Mouse (Mus musculus): ENCODE measurements around the gene Ccnyl1. TPM values are rescaled to one million over a fixed set of nuclear protein-coding genes. Genes with fewer than 3 reads are reported as not detected.

The Ccnyl1 gene
- polyA plus RNA-seq, 1 experiment from 2014 or later = 2.3 TPM

DNA sequence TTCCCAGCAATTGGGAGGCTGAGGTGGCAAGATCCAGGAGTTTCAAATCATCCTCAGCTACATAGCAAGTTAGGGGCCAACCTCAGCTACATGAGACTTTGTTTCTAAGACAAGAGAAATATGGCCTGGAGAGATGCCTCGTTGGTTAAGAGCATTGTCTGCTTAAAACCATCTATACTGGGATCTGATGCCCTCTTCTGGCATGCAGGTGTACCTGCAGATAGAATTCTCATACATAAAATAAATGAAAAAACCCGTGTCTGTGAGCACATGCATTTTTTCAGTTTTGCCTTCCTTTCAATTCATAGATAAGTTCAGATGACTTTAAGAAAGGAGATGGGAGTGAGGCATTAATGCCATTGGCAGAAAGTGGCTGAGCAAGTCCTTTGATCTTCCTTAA is 19.6 kb downstream of the Ccnyl1 start:
- Histone ChIP-seq H3K27me3 (replicated peaks) (no peaks in the 10 kb centered on the region), H3K9me3 (replicated peaks) (no peaks in the 10 kb centered on the region), H3K4me1 (peaks cover 19% of the 10 kb centered on the region), H3K4me2 (no peak overlapping the region), H3K9ac (no peak overlapping the region), H3K36me3 (peaks cover 12% of the 10 kb centered on the region), H3K4me3 (no peak overlapping the region), H3K27ac (no peak overlapping the region)
- WGBS (ENCODE audit: insufficient replicate concordance) = 13% methylated on average over 2 of the region's 2 CpGs
- ATAC-seq = no peak

GRCm38 (mm10) chr1:64712006-64712760 is 21.9 kb downstream of the Ccnyl1 start:
- Histone ChIP-seq H3K27ac (no peak overlapping the region), H3K4me1 (peaks cover 15% of the 10 kb centered on the region), H3K4me2 (no peak overlapping the region), H3K27me3 (replicated peaks) (no peaks in the 10 kb centered on the region), H3K9ac (no peak overlapping the region), H3K9me3 (replicated peaks) (no peaks in the 10 kb centered on the region), H3K4me3 (no peak overlapping the region), H3K36me3 (peaks cover 10% of the 10 kb centered on the region; the same call in 1 of the 2 replicates)
- ATAC-seq = no peak
- 81% methylated on average over 14 of the region's 14 CpGs for WGBS (ENCODE audit: insufficient replicate concordance)

GRCm38 (mm10) chr1:64715458-64715857 is 25.2 kb downstream of the Ccnyl1 start:
- H3K4me2 ChIP-seq = peak overlapping the region; percentile 11; the same call in 1 of the 2 replicates
- peaks cover 14% of the 10 kb centered on the region for H3K4me1 ChIP-seq
- no peak overlapping the region for H3K4me3 ChIP-seq
- WGBS (ENCODE audit: insufficient replicate concordance) = 57% methylated on average over 2 of the region's 2 CpGs
- no peaks in the 10 kb centered on the region for H3K27me3 ChIP-seq (replicated peaks)
- no peaks in the 10 kb centered on the region for H3K9me3 ChIP-seq (replicated peaks)
- no peak overlapping the region for H3K9ac ChIP-seq
- peak; percentile 75; the same call in 1 of the 2 replicates for ATAC-seq
- peak overlapping the region; percentile 22; the same call in 1 of the 2 replicates for H3K27ac ChIP-seq
- H3K36me3 ChIP-seq = peaks cover 8% of the 10 kb centered on the region; the same call in 1 of the 2 replicates

- Histone ChIP-seq H3K9ac (no peak overlapping the region), H3K9me3 (replicated peaks) (no peaks in the 10 kb centered on the region), H3K36me3 (peaks cover 15% of the 10 kb centered on the region), H3K27me3 (replicated peaks) (no peaks in the 10 kb centered on the region), H3K4me3 (no peak overlapping the region), H3K4me2 (no peak overlapping the region), H3K27ac (no peak overlapping the region), H3K4me1 (peaks cover 14% of the 10 kb centered on the region)
- 81% methylated on average over 7 of the region's 7 CpGs for WGBS (ENCODE audit: insufficient replicate concordance)
- ATAC-seq = no peak
Observed at GRCm38 (mm10) chr1:64716589-64717304, 26.5 kb downstream of the Ccnyl1 start.

DNA sequence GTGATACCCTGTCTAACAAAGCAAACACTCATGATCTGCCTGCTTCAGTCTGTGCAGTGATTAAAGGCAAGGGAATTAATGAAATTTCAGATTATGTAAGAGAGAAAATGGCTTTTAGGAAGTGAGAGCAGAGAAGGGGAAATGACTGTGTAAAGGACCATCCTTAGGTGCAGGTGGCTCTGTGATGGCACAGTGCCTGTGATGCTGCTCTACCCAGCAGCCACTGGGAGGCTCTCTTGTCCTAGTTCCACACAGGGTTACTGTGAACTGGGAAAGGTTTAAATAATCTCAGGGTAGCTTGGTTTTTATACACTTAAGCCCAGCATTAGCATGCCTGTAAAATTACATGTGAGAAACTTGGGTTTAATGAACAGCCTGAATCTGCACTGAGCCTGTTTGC is 27.2 kb downstream of the Ccnyl1 start:
- Histone ChIP-seq H3K27me3 (replicated peaks) (no peaks in the 10 kb centered on the region), H3K27ac (no peak overlapping the region), H3K4me1 (peaks cover 14% of the 10 kb centered on the region), H3K36me3 (peaks cover 21% of the 10 kb centered on the region), H3K9ac (no peak overlapping the region), H3K9me3 (replicated peaks) (no peaks in the 10 kb centered on the region), H3K4me3 (no peak overlapping the region), H3K4me2 (no peak overlapping the region)
- ATAC-seq = peak; percentile 76

DNA sequence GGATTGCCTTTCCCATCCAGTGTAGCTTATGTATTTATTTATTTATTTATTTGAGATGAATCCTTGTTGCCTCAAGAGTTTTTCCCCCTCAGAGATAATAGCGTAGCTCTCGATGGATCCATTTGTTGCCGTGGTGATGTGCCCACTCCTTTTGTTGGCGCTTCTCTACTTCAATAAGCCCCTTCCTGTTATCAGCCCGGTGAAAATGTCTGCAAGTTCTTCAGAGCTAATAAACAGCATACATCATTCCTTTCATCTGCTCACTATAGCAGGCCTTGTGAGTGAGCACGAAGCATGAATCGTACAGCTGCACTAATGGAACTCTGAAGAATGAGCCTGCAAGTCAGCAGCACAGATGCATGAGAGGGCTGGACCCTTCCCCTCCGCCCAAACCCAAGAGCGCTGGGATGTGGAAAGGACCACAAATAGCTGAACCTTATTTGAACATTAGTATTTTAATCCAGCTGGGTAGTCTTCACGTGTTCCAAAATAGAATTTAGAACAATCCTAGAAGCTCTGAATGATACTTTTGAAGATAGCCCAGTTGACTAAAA is 30.9 kb downstream of the Ccnyl1 start:
- no peak for ATAC-seq
- peaks cover 37% of the 10 kb centered on the region for H3K36me3 ChIP-seq
- no peaks in the 10 kb centered on the region for H3K4me1 ChIP-seq
- H3K4me3 ChIP-seq = no peak overlapping the region
- no peak overlapping the region for H3K9ac ChIP-seq
- H3K27ac ChIP-seq = no peak overlapping the region
- WGBS (ENCODE audit: insufficient replicate concordance) = 80% methylated on average over 10 of the region's 10 CpGs
- no peaks in the 10 kb centered on the region for H3K27me3 ChIP-seq (replicated peaks)
- H3K4me2 ChIP-seq = no peak overlapping the region
- no peaks in the 10 kb centered on the region for H3K9me3 ChIP-seq (replicated peaks)

- no peaks in the 10 kb centered on the region for H3K9me3 ChIP-seq (replicated peaks)
- ATAC-seq = no peak
- no peak overlapping the region for H3K9ac ChIP-seq
- WGBS (ENCODE audit: insufficient replicate concordance) = 70% methylated on average over 4 of the region's 4 CpGs
- no peak overlapping the region for H3K4me2 ChIP-seq
- peaks cover 1% of the 10 kb centered on the region for H3K27me3 ChIP-seq (replicated peaks)
- H3K4me3 ChIP-seq = no peak overlapping the region
- H3K27ac ChIP-seq = 0 out of 2 replicates have a peak overlapping the region, but pooled peaks have one; percentile 13
- H3K36me3 ChIP-seq = peaks cover 75% of the 10 kb centered on the region
- peaks cover 40% of the 10 kb centered on the region for H3K4me1 ChIP-seq
Observed at GRCm38 (mm10) chr1:64730046-64730445, 39.8 kb downstream of the Ccnyl1 start.

DNA sequence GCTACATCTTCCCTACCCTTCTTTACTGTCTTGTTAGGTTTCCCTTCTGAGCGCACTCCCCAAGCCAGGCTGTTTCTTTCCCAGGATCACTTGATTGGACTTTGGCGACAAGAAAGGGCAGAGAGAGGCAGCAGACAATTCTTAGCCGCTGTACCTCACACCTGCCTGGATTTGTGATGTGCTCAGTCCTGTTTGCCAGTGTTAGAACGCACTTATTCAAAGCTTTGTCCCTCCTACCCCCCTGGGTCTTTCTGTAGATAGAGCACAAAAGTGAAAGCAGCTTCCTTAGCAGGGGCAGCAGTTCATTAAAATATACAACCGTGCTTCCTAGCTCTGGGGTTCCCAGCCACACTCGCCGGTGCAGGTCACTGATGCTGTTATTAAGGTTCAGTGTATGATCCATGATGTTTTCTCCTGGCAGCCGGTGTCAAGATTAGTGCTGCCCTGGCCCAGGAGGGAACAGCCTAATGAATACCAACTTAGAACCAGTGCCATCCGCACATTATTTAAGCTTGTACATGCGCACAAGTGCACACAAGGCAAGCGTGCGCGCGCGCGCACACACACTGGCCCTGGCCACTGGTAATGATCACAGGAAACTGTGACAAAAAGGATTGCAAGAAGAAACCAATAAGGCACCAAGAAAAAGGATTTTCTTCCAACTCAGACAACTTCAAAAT is 41.2 kb downstream of the Ccnyl1 start:
- Histone ChIP-seq H3K36me3 (peaks cover 76% of the 10 kb centered on the region), H3K27ac (peak overlapping the region; percentile 95), H3K4me3 (peak overlapping the region; percentile 87), H3K4me2 (peak overlapping the region; percentile 96), H3K9ac (peak overlapping the region; percentile 91), H3K4me1 (peaks cover 55% of the 10 kb centered on the region), H3K27me3 (replicated peaks) (peaks cover 8% of the 10 kb centered on the region), H3K9me3 (replicated peaks) (no peaks in the 10 kb centered on the region)
- 79% methylated on average over 16 of the region's 16 CpGs for WGBS (ENCODE audit: insufficient replicate concordance)
- no peak for ATAC-seq

DNA sequence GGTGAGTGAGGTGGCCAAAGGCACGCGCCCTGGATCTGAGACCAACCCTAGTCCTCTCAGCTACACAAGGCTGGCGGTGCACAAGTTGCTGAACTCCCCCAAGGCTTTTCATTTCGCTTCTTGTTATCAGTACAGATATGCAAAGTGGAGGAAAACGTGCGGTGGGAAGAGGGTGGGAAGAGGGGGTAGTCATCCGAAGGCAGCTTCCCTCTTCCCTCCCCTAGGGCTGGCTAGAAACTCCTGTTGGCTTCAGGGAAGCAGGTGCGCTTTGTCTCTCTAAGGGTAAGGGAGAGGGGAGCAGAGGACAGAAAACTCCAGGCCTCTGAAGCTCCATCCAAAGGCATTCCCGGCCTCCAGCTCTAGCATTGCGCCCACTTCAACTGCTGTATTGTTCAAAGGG is 41.9 kb downstream of the Ccnyl1 start:
- Histone ChIP-seq H3K27me3 (replicated peaks) (peaks cover 8% of the 10 kb centered on the region), H3K9me3 (replicated peaks) (no peaks in the 10 kb centered on the region), H3K9ac (peak overlapping the region; percentile 91), H3K4me1 (peaks cover 58% of the 10 kb centered on the region), H3K27ac (peak overlapping the region; percentile 95), H3K4me3 (peak overlapping the region; percentile 87), H3K36me3 (peaks cover 70% of the 10 kb centered on the region), H3K4me2 (peak overlapping the region; percentile 96)
- no peak for ATAC-seq
- 34% methylated on average over 10 of the region's 10 CpGs for WGBS (ENCODE audit: insufficient replicate concordance)

GRCm38 (mm10) chr1:64732637-64733200 is 42.5 kb downstream of the Ccnyl1 start:
- H3K4me1 ChIP-seq = peaks cover 58% of the 10 kb centered on the region
- H3K4me3 ChIP-seq = peak overlapping the region; percentile 87
- no peak for ATAC-seq
- H3K36me3 ChIP-seq = peaks cover 66% of the 10 kb centered on the region
- peaks cover 8% of the 10 kb centered on the region for H3K27me3 ChIP-seq (replicated peaks)
- H3K4me2 ChIP-seq = peak overlapping the region; percentile 96
- peak overlapping the region; percentile 91 for H3K9ac ChIP-seq
- 45% methylated on average over 7 of the region's 7 CpGs for WGBS (ENCODE audit: insufficient replicate concordance)
- peak overlapping the region; percentile 95 for H3K27ac ChIP-seq
- no peaks in the 10 kb centered on the region for H3K9me3 ChIP-seq (replicated peaks)

DNA sequence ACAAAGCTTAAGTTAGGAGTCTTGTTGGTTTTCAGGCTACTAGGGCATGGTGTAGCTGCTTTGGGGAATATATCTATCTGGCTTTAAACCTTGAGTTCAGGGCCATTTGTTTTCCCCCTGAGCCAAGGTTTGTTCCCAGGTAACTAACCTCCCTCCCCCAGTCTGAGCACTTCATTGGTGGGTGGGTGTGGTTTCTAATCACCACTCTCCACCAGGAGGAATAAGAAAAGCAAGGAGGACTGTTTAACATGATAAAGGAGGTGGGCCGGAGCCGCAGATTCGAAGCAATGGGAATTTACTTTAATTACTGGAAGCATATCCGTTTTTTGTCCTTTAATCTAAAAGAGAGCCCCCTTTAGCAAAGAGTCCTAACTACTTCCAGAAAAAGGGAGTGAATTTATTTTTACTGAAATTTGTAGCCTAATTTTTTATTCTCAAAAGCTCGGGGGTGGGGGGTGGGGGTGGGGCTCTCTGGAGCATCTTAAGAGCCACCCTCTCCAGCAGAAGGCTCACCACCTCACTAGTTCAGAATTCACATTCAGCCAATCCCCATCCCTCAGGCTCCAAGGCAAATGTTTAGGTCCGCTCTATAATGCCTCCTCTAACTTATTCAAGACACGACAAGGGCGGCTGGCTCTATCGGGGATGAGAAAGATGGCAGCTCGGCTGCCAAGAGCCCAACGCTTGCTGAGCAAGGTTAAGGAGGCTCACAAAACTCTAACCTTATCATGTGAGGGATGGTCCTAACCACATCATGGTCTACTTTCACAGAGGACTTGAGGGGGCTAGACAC is 43.4 kb downstream of the Ccnyl1 start:
- Histone ChIP-seq H3K27ac (peak overlapping the region; percentile 95), H3K27me3 (replicated peaks) (peaks cover 8% of the 10 kb centered on the region), H3K9me3 (replicated peaks) (no peaks in the 10 kb centered on the region), H3K36me3 (peaks cover 57% of the 10 kb centered on the region), H3K4me3 (peak overlapping the region; percentile 87), H3K9ac (peak overlapping the region; percentile 91), H3K4me2 (peak overlapping the region; percentile 96), H3K4me1 (peaks cover 65% of the 10 kb centered on the region)
- 28% methylated on average over 11 of the region's 11 CpGs for WGBS (ENCODE audit: insufficient replicate concordance)
- peak; percentile 46 for ATAC-seq

All from liver, embryonic 12.5 days (tissue).